Comparison of ENCODE assay signal across 9 mouse cellular contexts in genomic region chr17:86286747-86287271, GRCm38 (mm10).
A peak's percentile ranks its signal among the peaks of the same experiment; 100 is the strongest.
DNase-seq lines count a peak whose midpoint lies in the region; ATAC-seq and TF ChIP-seq lines count a peak whose summit lies in the region.
"Had no signal": no experiment of that assay in that cellular context is flagged by ENCODE, and none has a peak within 500 bp of the region (broad histone marks: within the 10 kb centered on the region; RNA-seq: fewer than 3 reads in every experiment).

No protein-coding gene starts in this region.

- no peak overlapping the region for H3K4me3 ChIP-seq in liver, adult 2 months (ENCODE audit: insufficient read depth, low read depth, low read length)
- H3K4me3 ChIP-seq in kidney, embryonic 14.5 days (ENCODE audit: low read length), result no peak overlapping the region
- H3K4me3 ChIP-seq in midbrain, embryonic 15.5 days, result no peak overlapping the region
- H3K4me3 ChIP-seq: embryonic facial prominence, embryonic 12.5 days had no signal

- 0 out of 2 replicates have a peak, but pooled peaks cover 2% of the 10 kb centered on the region for H3K79me2 ChIP-seq in liver, adult 2 months (ENCODE audit: control insufficient read depth, insufficient read depth, low read length)

- no peaks in the 10 kb centered on the region for H3K9me3 ChIP-seq in kidney, embryonic 14.5 days (ENCODE audit: control insufficient read depth, low read length)
- no peaks in the 10 kb centered on the region for H3K9me3 ChIP-seq in midbrain, embryonic 15.5 days
- H3K9me3 ChIP-seq: embryonic facial prominence, embryonic 12.5 days had no signal

- DNase-seq in liver, adult 2 months (ENCODE audit: extremely low read depth, low read depth, low spot score), result peak; percentile 99
- no peak for DNase-seq in liver
- DNase-seq in heart, adult 18-20 months, result peak; percentile 77 to 84
- DNase-seq in lung, postnatal 4 days, result peak; percentile 34 to 64
- no peak for DNase-seq in right cerebral cortex, adult 18-20 months

- H3K9ac ChIP-seq in liver, adult 2 months (ENCODE audit: low read depth, low read length), result peak overlapping the region; percentile 19; the same call in 1 of the 2 replicates
- no peak overlapping the region for H3K9ac ChIP-seq in kidney, embryonic 14.5 days (ENCODE audit: low read depth, low read length)
- H3K9ac ChIP-seq in midbrain, embryonic 15.5 days, result no peak overlapping the region
- H3K9ac ChIP-seq: embryonic facial prominence, embryonic 12.5 days had no signal

- no peak for TF ChIP-seq CTCF in liver, adult 2 months (IDR thresholded peaks at IDR 0.05; ENCODE audit: low read depth, low read length)

- no peak for TF ChIP-seq POLR2A in liver, adult 2 months (IDR thresholded peaks at IDR 0.05; ENCODE audit: extremely low read depth, insufficient read depth, low read length)

- H3K36me3 ChIP-seq in liver, adult 2 months (ENCODE audit: control insufficient read depth, insufficient read depth, low read length), result no peaks in the 10 kb centered on the region
- no peaks in the 10 kb centered on the region for H3K36me3 ChIP-seq in kidney, embryonic 14.5 days (ENCODE audit: control insufficient read depth, insufficient read depth, low read length)
- no peaks in the 10 kb centered on the region for H3K36me3 ChIP-seq in midbrain, embryonic 15.5 days (replicated peaks)
- H3K36me3 ChIP-seq: embryonic facial prominence, embryonic 12.5 days had no signal

- 15% methylated on average over 7 of the region's 7 CpGs for WGBS in liver, adult 2 months
- WGBS in kidney, embryonic 14.5 days, result 68% methylated on average over 7 of the region's 7 CpGs
- 86% methylated on average over 7 of the region's 7 CpGs for WGBS in midbrain, embryonic 15.5 days

- no peak overlapping the region for H3K4me2 ChIP-seq in kidney, embryonic 14.5 days (replicated peaks; ENCODE audit: low read depth, low read length)
- no peak overlapping the region for H3K4me2 ChIP-seq in midbrain, embryonic 15.5 days
- H3K4me2 ChIP-seq: embryonic facial prominence, embryonic 12.5 days had no signal

- peaks cover 11% of the 10 kb centered on the region for H3K4me1 ChIP-seq in liver, adult 2 months (ENCODE audit: control insufficient read depth, insufficient read depth, low read length)
- no peaks in the 10 kb centered on the region; the same call in 1 of the 2 replicates for H3K4me1 ChIP-seq in kidney, embryonic 14.5 days (ENCODE audit: control insufficient read depth, insufficient read depth, low read length)
- H3K4me1 ChIP-seq in midbrain, embryonic 15.5 days, result no peaks in the 10 kb centered on the region

- 0 out of 2 replicates have a peak, but pooled peaks have one; percentile 32 for ATAC-seq in kidney, embryonic 14.5 days (ENCODE audit: low FRiP score, low TSS enrichment)
- no peak for ATAC-seq in midbrain, embryonic 15.5 days (replicated peaks)
- no peak for ATAC-seq in granulocyte monocyte progenitor cell, adult 5-6 weeks (replicated peaks; ENCODE audit: poor library complexity, severe bottlenecking)

- no peaks in the 10 kb centered on the region for H3K27me3 ChIP-seq in liver, adult 2 months (ENCODE audit: control insufficient read depth, insufficient read depth, low read length)
- H3K27me3 ChIP-seq in kidney, embryonic 14.5 days (ENCODE audit: control insufficient read depth, insufficient read depth, low read length), result no peaks in the 10 kb centered on the region
- H3K27me3 ChIP-seq in midbrain, embryonic 15.5 days (replicated peaks), result no peaks in the 10 kb centered on the region
- H3K27me3 ChIP-seq: embryonic facial prominence, embryonic 12.5 days had no signal

- H3K27ac ChIP-seq in liver, adult 2 months (replicated peaks; ENCODE audit: insufficient read depth, low read depth, low read length), result peak overlapping the region; percentile 55
- no peak overlapping the region for H3K27ac ChIP-seq in kidney, embryonic 14.5 days (ENCODE audit: low read depth, low read length)
- H3K27ac ChIP-seq in midbrain, embryonic 15.5 days, result no peak overlapping the region
- H3K27ac ChIP-seq: embryonic facial prominence, embryonic 12.5 days had no signal

Comparison
In these comparisons a context has a peak if more than half of its experiments do, and no peak if none do; other contexts are left out.
1. DNase-seq: peak in liver, adult 2 months (single experiment), heart, adult 18-20 months (2 of 2) and lung, postnatal 4 days (2 of 2); none in liver (single experiment) and right cerebral cortex, adult 18-20 months (single experiment).